Mouse (Mus musculus): ENCODE measurements around the gene Gpd2. TPM values are rescaled to one million over a fixed set of nuclear protein-coding genes. Genes with fewer than 3 reads are reported as not detected.

Gpd2 gene
- total RNA-seq, 1 experiment = 56.2 TPM

DNA sequence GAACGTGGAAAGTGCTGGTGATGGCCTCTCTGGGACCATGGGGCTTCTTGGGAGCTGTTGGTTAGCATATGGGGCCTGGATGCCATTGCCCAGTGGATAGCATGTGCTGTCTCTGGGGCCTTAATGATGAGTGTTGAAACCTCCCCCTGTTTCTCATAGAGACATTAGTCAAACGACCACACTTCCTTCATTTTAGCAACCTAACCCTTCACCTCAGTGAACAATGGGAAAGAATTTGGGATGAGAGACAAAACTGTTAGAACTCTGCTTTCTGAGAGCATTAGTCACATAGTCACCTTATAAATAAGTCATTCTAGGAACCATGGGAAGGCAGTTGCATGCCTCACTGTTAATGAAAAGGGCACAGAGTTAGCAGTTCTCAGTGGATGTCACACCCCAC, 1.9 kb downstream of the Gpd2 start:
- Histone ChIP-seq H3K9me3 (ENCODE audit: control insufficient read depth, insufficient read depth, low read depth, low read length) (no peaks in the 10 kb centered on the region), H3K9ac (ENCODE audit: insufficient read depth, low read depth, low read length, poor library complexity, severe bottlenecking) (no peak overlapping the region; the same call in 1 of the 2 replicates), H3K4me1 (ENCODE audit: control insufficient read depth in 2 of 2, insufficient read depth in 2 of 2, low read length in 2 of 2, poor library complexity in 1 of 2) (peaks cover 7 to 12% of the 10 kb centered on the region in 2 experiments), H3K27ac (ENCODE audit: insufficient read depth, low read depth, low read length, poor library complexity, severe bottlenecking) (no peak overlapping the region), H3K4me3 (ENCODE audit: insufficient read depth in 1 of 2, low read depth in 1 of 2, low read length in 2 of 2, poor library complexity in 1 of 2, severe bottlenecking in 1 of 2) (peak overlapping the region; percentile 67 to 78), H3K36me3 (ENCODE audit: control insufficient read depth, insufficient read depth, low read length, poor library complexity, severe bottlenecking) (no peaks in the 10 kb centered on the region)
- no peak for TF ChIP-seq MAFK (IDR thresholded peaks at IDR 0.05; ENCODE audit: insufficient read depth, low read depth, low read length)
- TF ChIP-seq ZC3H11A (IDR thresholded peaks at IDR 0.05; ENCODE audit: borderline replicate concordance, low read depth, low read length) = no peak
- TF ChIP-seq CHD2 (IDR thresholded peaks at IDR 0.05; ENCODE audit: low read depth, low read length) = no peak
- no peak for TF ChIP-seq ZNF384 (IDR thresholded peaks at IDR 0.05; ENCODE audit: low read depth, low read length)
- TF ChIP-seq HCFC1 (IDR thresholded peaks at IDR 0.05; ENCODE audit: borderline replicate concordance, insufficient read depth, low read length) = no peak
- no peak for DNase-seq (ENCODE audit: low read depth, low spot score)
- in situ Hi-C loops (cut with MboI; ENCODE audit: low sequenced_read_pairs in 2 of 2, unreplicated experiment in 2 of 2) = no loop called here

DNA sequence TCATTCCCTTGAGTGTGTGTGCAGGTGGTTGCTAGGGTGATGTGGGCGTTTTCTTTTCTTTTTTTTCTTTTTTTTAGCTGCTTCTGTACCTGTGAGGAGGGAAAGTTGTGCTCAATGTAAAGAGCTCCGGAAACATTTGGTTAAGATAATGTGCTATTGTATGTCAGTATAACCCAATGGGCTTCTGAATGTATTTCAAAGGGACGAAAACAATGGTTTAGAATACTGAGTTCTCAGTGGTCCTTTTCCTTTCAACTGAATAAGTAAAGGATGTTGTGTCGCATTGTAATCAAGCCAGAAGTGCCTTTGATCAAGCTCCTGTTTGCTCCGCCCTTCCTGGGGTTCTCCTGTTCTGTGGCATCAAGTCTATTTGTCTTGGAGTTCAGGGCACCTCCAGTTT, 6.6 kb downstream of the Gpd2 start:
- peak; percentile 53 for DNase-seq (ENCODE audit: low read depth, low spot score)
- H3K27ac ChIP-seq (ENCODE audit: insufficient read depth, low read depth, low read length, poor library complexity, severe bottlenecking) = no peak overlapping the region
- in situ Hi-C loops (cut with MboI; ENCODE audit: low sequenced_read_pairs in 2 of 2, unreplicated experiment in 2 of 2) = no loop called here

DNA sequence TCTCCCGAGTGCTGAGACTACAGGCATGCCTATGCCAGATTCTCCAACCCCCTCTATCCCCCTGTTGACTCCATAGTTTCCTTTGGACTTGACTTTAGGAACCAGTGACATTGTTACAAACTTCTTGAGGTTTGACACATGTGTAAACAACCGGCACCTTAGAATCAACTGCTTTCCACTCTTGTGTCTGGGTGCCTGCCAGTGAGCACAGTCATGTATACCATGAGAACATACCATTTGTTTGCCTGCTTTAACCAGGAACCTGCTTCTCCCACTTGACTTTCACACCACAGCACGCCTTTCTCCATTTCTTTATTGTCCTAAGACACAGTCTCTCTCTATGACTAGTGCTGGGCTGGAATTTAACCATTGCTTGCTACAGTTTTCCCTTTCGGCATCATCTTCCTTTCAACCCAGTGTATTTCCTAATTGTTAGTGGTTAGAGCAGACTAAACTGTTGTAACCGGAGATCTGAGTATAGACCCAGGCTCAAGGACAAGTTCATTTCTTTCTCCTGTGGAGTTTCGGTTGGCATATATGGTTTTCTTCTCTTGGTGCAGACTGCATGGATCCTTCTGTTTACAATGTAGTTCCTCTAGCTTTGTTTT, 8.4 kb downstream of the Gpd2 start:
- Histone ChIP-seq H3K9me3 (ENCODE audit: control insufficient read depth, insufficient read depth, low read depth, low read length) (no peaks in the 10 kb centered on the region), H3K9ac (ENCODE audit: insufficient read depth, low read depth, low read length, poor library complexity, severe bottlenecking) (no peak overlapping the region), H3K36me3 (ENCODE audit: control insufficient read depth, insufficient read depth, low read length, poor library complexity, severe bottlenecking) (no peaks in the 10 kb centered on the region), H3K4me3 (ENCODE audit: insufficient read depth in 1 of 2, low read depth in 1 of 2, low read length in 2 of 2, poor library complexity in 1 of 2, severe bottlenecking in 1 of 2) (no peak overlapping the region), H3K4me1 (ENCODE audit: control insufficient read depth in 2 of 2, insufficient read depth in 2 of 2, low read length in 2 of 2, poor library complexity in 1 of 2) (peaks cover 3 to 5% of the 10 kb centered on the region in 2 experiments; a peak in 2 of 4 replicates), H3K27ac (ENCODE audit: insufficient read depth, low read depth, low read length, poor library complexity, severe bottlenecking) (no peak overlapping the region)
- in situ Hi-C loops (cut with MboI; ENCODE audit: low sequenced_read_pairs in 2 of 2, unreplicated experiment in 2 of 2) = no loop called here
- TF ChIP-seq ZNF384 (IDR thresholded peaks at IDR 0.05; ENCODE audit: low read depth, low read length) (no peak), HCFC1 (IDR thresholded peaks at IDR 0.05; ENCODE audit: borderline replicate concordance, insufficient read depth, low read length) (no peak), CHD2 (IDR thresholded peaks at IDR 0.05; ENCODE audit: low read depth, low read length) (no peak), ZC3H11A (IDR thresholded peaks at IDR 0.05; ENCODE audit: borderline replicate concordance, low read depth, low read length) (no peak), MAFK (IDR thresholded peaks at IDR 0.05; ENCODE audit: insufficient read depth, low read depth, low read length) (no peak)
- DNase-seq (ENCODE audit: low read depth, low spot score) = no peak

More for the DNA sequence above, 6.6 kb downstream of the Gpd2 start:
- Histone ChIP-seq H3K4me3 (ENCODE audit: insufficient read depth in 1 of 2, low read depth in 1 of 2, low read length in 2 of 2, poor library complexity in 1 of 2, severe bottlenecking in 1 of 2) (no peak overlapping the region), H3K36me3 (ENCODE audit: control insufficient read depth, insufficient read depth, low read length, poor library complexity, severe bottlenecking) (no peaks in the 10 kb centered on the region), H3K9ac (ENCODE audit: insufficient read depth, low read depth, low read length, poor library complexity, severe bottlenecking) (no peak overlapping the region), H3K9me3 (ENCODE audit: control insufficient read depth, insufficient read depth, low read depth, low read length) (no peaks in the 10 kb centered on the region), H3K4me1 (ENCODE audit: control insufficient read depth in 2 of 2, insufficient read depth in 2 of 2, low read length in 2 of 2, poor library complexity in 1 of 2) (peaks cover 3 to 8% of the 10 kb centered on the region in 2 experiments; a peak in 3 of 4 replicates)
- TF ChIP-seq CHD2 (IDR thresholded peaks at IDR 0.05; ENCODE audit: low read depth, low read length) = no peak
- TF ChIP-seq HCFC1 (IDR thresholded peaks at IDR 0.05; ENCODE audit: borderline replicate concordance, insufficient read depth, low read length) = no peak
- TF ChIP-seq ZNF384 (IDR thresholded peaks at IDR 0.05; ENCODE audit: low read depth, low read length) = peak; percentile 62; the same call in 1 of the 2 replicates

DNA sequence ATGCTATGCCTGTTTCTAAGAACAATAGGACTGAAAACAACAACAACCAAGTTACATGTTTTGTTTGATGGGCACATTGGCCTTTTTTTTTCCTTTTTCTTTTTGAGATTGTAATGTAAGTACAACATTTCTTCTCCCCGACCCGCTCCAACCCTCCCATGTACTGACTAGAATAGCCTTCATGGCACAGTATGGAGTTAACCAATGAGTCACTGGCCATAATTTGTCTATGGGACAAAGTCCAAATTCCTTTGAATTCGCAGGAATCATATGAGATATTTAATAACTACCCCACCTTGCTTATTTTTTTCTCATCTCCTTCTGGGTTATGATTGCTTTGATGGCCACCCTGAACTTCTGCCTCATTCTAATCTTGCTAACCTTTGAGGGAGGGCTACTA, 12.7 kb downstream of the Gpd2 start:
- DNase-seq (ENCODE audit: low read depth, low spot score) = no peak
- Histone ChIP-seq H3K4me3 (ENCODE audit: insufficient read depth in 1 of 2, low read depth in 1 of 2, low read length in 2 of 2, poor library complexity in 1 of 2, severe bottlenecking in 1 of 2) (no peak overlapping the region), H3K27ac (ENCODE audit: insufficient read depth, low read depth, low read length, poor library complexity, severe bottlenecking) (no peak overlapping the region), H3K9ac (ENCODE audit: insufficient read depth, low read depth, low read length, poor library complexity, severe bottlenecking) (no peak overlapping the region), H3K9me3 (ENCODE audit: control insufficient read depth, insufficient read depth, low read depth, low read length) (no peaks in the 10 kb centered on the region), H3K4me1 (ENCODE audit: control insufficient read depth in 2 of 2, insufficient read depth in 2 of 2, low read length in 2 of 2, poor library complexity in 1 of 2) (peaks cover 5 to 26% of the 10 kb centered on the region in 2 experiments; a peak in 3 of 4 replicates), H3K36me3 (ENCODE audit: control insufficient read depth, insufficient read depth, low read length, poor library complexity, severe bottlenecking) (no peaks in the 10 kb centered on the region)
- in situ Hi-C loops (cut with MboI; ENCODE audit: low sequenced_read_pairs in 2 of 2, unreplicated experiment in 2 of 2) = no loop called here
- TF ChIP-seq ZC3H11A (IDR thresholded peaks at IDR 0.05; ENCODE audit: borderline replicate concordance, low read depth, low read length) = no peak
- TF ChIP-seq HCFC1 (IDR thresholded peaks at IDR 0.05; ENCODE audit: borderline replicate concordance, insufficient read depth, low read length) = no peak
- no peak for TF ChIP-seq ZNF384 (IDR thresholded peaks at IDR 0.05; ENCODE audit: low read depth, low read length)

Data from ES-E14 (cell line).